Mouse (Mus musculus) heart, embryonic 15.5 days (tissue): Measurements from ENCODE around the gene Clcn1. TPM values are rescaled to one million over a fixed set of nuclear protein-coding genes. Genes with fewer than 3 reads are reported as not detected.

Experiments
- ATAC-seq: fragments of 200-750 bp; cut with Nextera tagmentation; replicated peaks from 2 replicates; pipeline ENCODE4 v1.8.0; 2017; ENCODE audit warnings: low read depth, moderate TSS enrichment; ENCODE audit not compliant: insufficient number of reproducible peaks, insufficient read depth, low FRiP score
- H3K27ac ChIP-seq: fragments of 300-500 bp; sonication (generic); 2 replicates; pipeline ENCODE4 v1.5.1; 2015; ENCODE audit warnings: mild to moderate bottlenecking, inconsistent platforms
- H3K27me3 ChIP-seq: fragments of 300-500 bp; sonication (generic); 2 replicates; pipeline ENCODE4 v1.6.1; 2015; ENCODE audit warnings: inconsistent platforms
- H3K36me3 ChIP-seq: fragments of 300-500 bp; sonication (generic); 2 replicates; pipeline ENCODE4 v1.6.1; 2015; ENCODE audit warnings: mild to moderate bottlenecking, inconsistent platforms
- H3K4me1 ChIP-seq: fragments of 300-500 bp; sonication (generic); replicated peaks from 2 replicates; pipeline ENCODE4 v1.6.1; 2015; ENCODE audit warnings: inconsistent platforms
- H3K4me2 ChIP-seq: fragments of 300-500 bp; sonication (generic); 2 replicates; pipeline ENCODE4 v1.6.1; 2015; ENCODE audit warnings: inconsistent platforms, mild to moderate bottlenecking, moderate library complexity
- H3K4me3 ChIP-seq: fragments of 300-500 bp; sonication (generic); 2 replicates; pipeline ENCODE4 v1.5.1; 2015; ENCODE audit warnings: mild to moderate bottlenecking, inconsistent platforms
- H3K9ac ChIP-seq: fragments of 300-500 bp; sonication (generic); 2 replicates; pipeline ENCODE4 v1.6.1; 2015; ENCODE audit warnings: mild to moderate bottlenecking, inconsistent platforms
- H3K9me3 ChIP-seq: fragments of 300-500 bp; sonication (generic); replicated peaks from 2 replicates; pipeline ENCODE4 v1.6.1; 2016; ENCODE audit warnings: inconsistent platforms
- WGBS: fragments of 180-500 bp; shearing (Covaris S2); methylation state at CpG from one replicate; pipeline ENCODE4 v1.1.7; 2015; ENCODE audit warnings: mixed read lengths; 5-methylcytosine and 5-hydroxymethylcytosine counted together
- polyA plus RNA-seq: library from polyadenylated mRNA; unstranded; fragments of >200 nt; fragmentation: Nextera tagmentation; extraction: Ambion mirVana; gene quantifications from 2 replicates; pipeline ENCODE4 v1.2.1, GENCODE M21; 2015

Gene Clcn1
- 0.28 and 0.33 TPM in 2 replicates for polyA plus RNA-seq

GRCm38 (mm10) chr6:42286448-42286847, at the start of gene Clcn1:
TSS of gene Clcn1 (plus strand) at chr6:42286685.
- Histone ChIP-seq H3K4me1 (peaks cover 14% of the 10 kb centered on the region), H3K27ac (no peak within 1 kb of the TSS), H3K4me3 (no peak within 1 kb of the TSS), H3K9me3 (no peaks in the 10 kb centered on the region), H3K27me3 (no peaks in the 10 kb centered on the region), H3K9ac (no peak within 1 kb of the TSS), H3K36me3 (peaks cover 11% of the 10 kb centered on the region), H3K4me2 (no peak within 1 kb of the TSS)
- no peak for ATAC-seq
- 53% methylated on average over 4 of the region's 5 CpGs for WGBS

DNA sequence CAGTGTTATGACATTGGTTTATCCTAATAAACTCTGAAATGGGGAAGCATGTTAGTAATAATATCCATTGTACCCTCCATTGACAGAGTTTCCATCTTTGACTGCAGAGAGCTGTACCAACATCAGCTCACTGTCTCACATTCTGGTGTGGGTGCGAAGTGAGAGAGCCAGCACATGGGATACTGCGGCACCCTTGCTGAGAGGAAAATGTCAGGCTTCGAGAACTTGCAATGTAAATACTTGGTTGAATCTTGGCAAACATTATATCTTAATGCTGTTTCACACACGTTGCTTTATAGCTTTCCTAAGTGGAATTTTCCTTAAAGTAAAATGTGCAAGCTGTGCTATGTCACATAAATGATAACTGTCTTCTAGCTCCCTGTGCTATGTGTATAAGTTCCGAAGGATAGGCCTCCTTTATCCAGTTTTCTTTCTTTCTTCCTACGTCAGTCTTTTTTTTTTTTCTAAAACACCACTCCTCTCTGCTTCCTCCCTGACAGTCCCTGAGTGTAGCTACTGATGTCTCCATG, 49.1 kb upstream of the Clcn1 start:
- Histone ChIP-seq H3K27me3 (no peaks in the 10 kb centered on the region), H3K4me2 (no peak overlapping the region), H3K36me3 (no peaks in the 10 kb centered on the region), H3K9me3 (no peaks in the 10 kb centered on the region), H3K4me1 (no peaks in the 10 kb centered on the region), H3K4me3 (no peak overlapping the region), H3K9ac (no peak overlapping the region), H3K27ac (no peak overlapping the region)
- 58% methylated on average over 6 of the region's 6 CpGs for WGBS
- no peak for ATAC-seq

GRCm38 (mm10) chr6:42241311-42242045, 45.0 kb upstream of the Clcn1 start:
- H3K4me3 ChIP-seq: no peak overlapping the region
- H3K27ac ChIP-seq: no peak overlapping the region
- no peak overlapping the region for H3K9ac ChIP-seq
- H3K9me3 ChIP-seq: no peaks in the 10 kb centered on the region
- WGBS: 73% methylated on average over 6 of the region's 6 CpGs
- H3K4me1 ChIP-seq: peaks cover 8% of the 10 kb centered on the region; the same call in 1 of the 2 replicates
- no peak for ATAC-seq
- no peak overlapping the region for H3K4me2 ChIP-seq
- H3K36me3 ChIP-seq: no peaks in the 10 kb centered on the region
- no peaks in the 10 kb centered on the region for H3K27me3 ChIP-seq

- H3K4me1 ChIP-seq: peaks cover 9% of the 10 kb centered on the region; the same call in 1 of the 2 replicates
- peak; percentile 99 for ATAC-seq
- peak within 1 kb of the TSS; percentile 77 for H3K4me2 ChIP-seq
- H3K27me3 ChIP-seq: peaks cover 8% of the 10 kb centered on the region
- H3K36me3 ChIP-seq: no peaks in the 10 kb centered on the region
- H3K9ac ChIP-seq: peak within 1 kb of the TSS; percentile 31
- WGBS: 2% methylated on average over 28 of the region's 28 CpGs
- H3K4me3 ChIP-seq: peak within 1 kb of the TSS; percentile 51
- H3K9me3 ChIP-seq: no peaks in the 10 kb centered on the region
- no peak within 1 kb of the TSS for H3K27ac ChIP-seq
Observed at GRCm38 (mm10) chr6:42245711-42246353, 40.7 kb upstream of the Clcn1 start, which contains the start of gene Gstk1. TSS of gene Gstk1 (plus strand) at chr6:42245935.

- H3K4me1 ChIP-seq: peaks cover 9% of the 10 kb centered on the region; the same call in 1 of the 2 replicates
- H3K36me3 ChIP-seq: no peaks in the 10 kb centered on the region
- WGBS: 14% methylated on average over 8 of the region's 8 CpGs
- no peak overlapping the region for H3K4me3 ChIP-seq
- H3K4me2 ChIP-seq: no peak overlapping the region
- H3K9me3 ChIP-seq: no peaks in the 10 kb centered on the region
- ATAC-seq: no peak
- peaks cover 8% of the 10 kb centered on the region for H3K27me3 ChIP-seq
- H3K9ac ChIP-seq: no peak overlapping the region
- no peak overlapping the region for H3K27ac ChIP-seq
Observed at GRCm38 (mm10) chr6:42247173-42247572, 39.3 kb upstream of the Clcn1 start.

DNA sequence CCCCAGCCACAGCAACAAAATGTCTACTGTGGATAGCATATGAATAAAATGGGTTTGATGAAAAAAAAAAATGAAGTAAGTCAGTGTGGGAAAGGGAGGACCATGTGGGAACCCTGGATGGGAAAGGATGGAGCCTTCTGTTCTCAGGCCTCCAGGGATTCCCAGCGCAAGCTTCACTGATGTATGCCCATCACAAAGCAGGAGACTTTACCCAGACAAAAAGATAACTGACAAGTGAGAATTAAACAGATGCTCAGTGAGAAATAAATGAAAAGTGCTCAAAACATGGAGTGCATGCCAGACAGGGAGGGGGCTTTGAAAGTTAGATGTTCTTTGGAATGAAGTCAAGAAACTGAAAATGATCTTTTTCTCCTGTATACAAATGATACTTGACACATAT, 38.5 kb upstream of the Clcn1 start:
- Histone ChIP-seq H3K4me3 (no peak overlapping the region), H3K4me1 (peaks cover 9% of the 10 kb centered on the region; the same call in 1 of the 2 replicates), H3K27ac (no peak overlapping the region), H3K36me3 (no peaks in the 10 kb centered on the region), H3K4me2 (no peak overlapping the region), H3K9me3 (no peaks in the 10 kb centered on the region), H3K27me3 (peaks cover 8% of the 10 kb centered on the region), H3K9ac (no peak overlapping the region)
- no peak for ATAC-seq
- 85% methylated on average over 1 of the region's 1 CpGs for WGBS

GRCm38 (mm10) chr6:42251791-42252190, 34.7 kb upstream of the Clcn1 start:
- ATAC-seq: no peak
- no peak overlapping the region for H3K4me2 ChIP-seq
- H3K4me1 ChIP-seq: no peaks in the 10 kb centered on the region
- no peak overlapping the region for H3K27ac ChIP-seq
- WGBS: 77% methylated on average over 4 of the region's 4 CpGs
- H3K4me3 ChIP-seq: no peak overlapping the region
- H3K9ac ChIP-seq: no peak overlapping the region
- H3K9me3 ChIP-seq: no peaks in the 10 kb centered on the region
- H3K36me3 ChIP-seq: no peaks in the 10 kb centered on the region
- peaks cover 6% of the 10 kb centered on the region for H3K27me3 ChIP-seq

GRCm38 (mm10) chr6:42253103-42253502, 33.4 kb upstream of the Clcn1 start:
- 65% methylated on average over 2 of the region's 2 CpGs for WGBS

DNA sequence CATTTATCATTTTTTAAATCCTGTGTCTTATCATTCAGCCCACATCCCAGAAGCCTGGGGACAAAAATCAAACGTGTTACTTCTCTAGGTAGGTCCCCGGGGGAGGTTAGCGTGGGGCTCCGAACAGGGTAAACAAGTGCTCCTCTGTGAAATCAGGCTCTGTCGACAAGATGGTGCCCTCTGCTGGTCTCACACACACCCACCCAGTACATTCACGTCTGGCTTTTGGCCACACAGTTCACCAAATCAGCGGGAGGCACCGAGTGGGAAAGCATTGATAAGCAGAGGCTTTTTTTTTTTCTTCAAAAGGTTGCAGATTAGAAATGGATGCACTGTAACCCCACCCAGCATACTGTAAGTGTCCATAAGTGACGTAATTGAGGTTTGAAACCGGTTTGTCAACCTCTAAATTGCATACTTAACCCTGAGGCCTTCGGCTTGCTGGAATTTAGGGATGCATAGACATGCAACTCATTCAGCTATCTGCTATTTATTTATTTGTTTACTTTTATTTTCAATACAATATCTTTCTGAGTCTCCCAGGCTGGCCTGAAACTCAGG, 29.1 kb upstream of the Clcn1 start:
- no peak overlapping the region for H3K4me3 ChIP-seq
- ATAC-seq: no peak
- no peak overlapping the region for H3K9ac ChIP-seq
- H3K36me3 ChIP-seq: no peaks in the 10 kb centered on the region
- H3K9me3 ChIP-seq: no peaks in the 10 kb centered on the region
- 0 out of 2 replicates have a peak, but pooled peaks cover 2% of the 10 kb centered on the region for H3K4me1 ChIP-seq
- 0 out of 2 replicates have a peak overlapping the region, but pooled peaks have one; percentile 25 for H3K4me2 ChIP-seq
- no peak overlapping the region for H3K27ac ChIP-seq
- WGBS: 19% methylated on average over 11 of the region's 11 CpGs
- no peaks in the 10 kb centered on the region for H3K27me3 ChIP-seq

More at GRCm38 (mm10) chr6:42253103-42253502, 33.4 kb upstream of the Clcn1 start:
- Histone ChIP-seq H3K9me3 (no peaks in the 10 kb centered on the region), H3K36me3 (no peaks in the 10 kb centered on the region), H3K4me3 (no peak overlapping the region), H3K9ac (no peak overlapping the region), H3K4me2 (no peak overlapping the region), H3K27me3 (no peaks in the 10 kb centered on the region), H3K27ac (no peak overlapping the region), H3K4me1 (0 out of 2 replicates have a peak, but pooled peaks cover 2% of the 10 kb centered on the region)
- ATAC-seq: no peak

GRCm38 (mm10) chr6:42260430-42260829, 26.1 kb upstream of the Clcn1 start:
- H3K4me2 ChIP-seq: no peak overlapping the region
- 45% methylated on average over 6 of the region's 6 CpGs for WGBS
- H3K27me3 ChIP-seq: no peaks in the 10 kb centered on the region
- no peak overlapping the region for H3K4me3 ChIP-seq
- H3K4me1 ChIP-seq: peaks cover 6% of the 10 kb centered on the region; the same call in 1 of the 2 replicates
- no peak for ATAC-seq
- no peaks in the 10 kb centered on the region for H3K9me3 ChIP-seq
- H3K9ac ChIP-seq: no peak overlapping the region
- no peak overlapping the region for H3K27ac ChIP-seq
- no peaks in the 10 kb centered on the region for H3K36me3 ChIP-seq

- Histone ChIP-seq H3K9ac (no peak within 1 kb of the TSS), H3K9me3 (no peaks in the 10 kb centered on the region), H3K4me3 (peak within 1 kb of the TSS; percentile 8; the same call in 1 of the 2 replicates), H3K4me1 (peaks cover 12% of the 10 kb centered on the region; the same call in 1 of the 2 replicates), H3K36me3 (no peaks in the 10 kb centered on the region), H3K27ac (no peak within 1 kb of the TSS), H3K4me2 (peak within 1 kb of the TSS; percentile 28), H3K27me3 (no peaks in the 10 kb centered on the region)
- no peak for ATAC-seq
- 17% methylated on average over 20 of the region's 20 CpGs for WGBS
Observed at GRCm38 (mm10) chr6:42261524-42262170, 24.8 kb upstream of the Clcn1 start, which contains the start of gene Tmem139. TSS of gene Tmem139 (plus strand) at chr6:42261970.
